Mouse (Mus musculus) left cerebral cortex, postnatal 4 days (tissue): ENCODE measurements around the gene Supt20. TPM values are rescaled to one million over a fixed set of nuclear protein-coding genes. Genes with fewer than 3 reads are reported as not detected.
A peak's percentile ranks its signal among the peaks of the same experiment; 100 is the strongest.
"Not testable (repeated sequence)": the region's sequence is repeated elsewhere in the genome, so short reads cannot be mapped to it uniquely, and the experiment has no call there.

Experiments used
- DNase-seq: peaks from one replicate; pipeline ENCODE4 v3.0.0-alpha.2; 2022
- intact Hi-C: fragments of 180-260 bp; cut with DNase I; formaldehyde crosslinking; loops from one replicate; pipeline ENCODE4 v1.15.1; 2025
- total RNA-seq, 2 experiments: library from RNA; stranded (reverse); gene quantifications; 2 replicates each; pipeline ENCODE4 v1.2.3; 2021

The Supt20 gene
- total RNA-seq, 2 experiments from 2014 or later, result 72.3 to 75.3 TPM

DNA sequence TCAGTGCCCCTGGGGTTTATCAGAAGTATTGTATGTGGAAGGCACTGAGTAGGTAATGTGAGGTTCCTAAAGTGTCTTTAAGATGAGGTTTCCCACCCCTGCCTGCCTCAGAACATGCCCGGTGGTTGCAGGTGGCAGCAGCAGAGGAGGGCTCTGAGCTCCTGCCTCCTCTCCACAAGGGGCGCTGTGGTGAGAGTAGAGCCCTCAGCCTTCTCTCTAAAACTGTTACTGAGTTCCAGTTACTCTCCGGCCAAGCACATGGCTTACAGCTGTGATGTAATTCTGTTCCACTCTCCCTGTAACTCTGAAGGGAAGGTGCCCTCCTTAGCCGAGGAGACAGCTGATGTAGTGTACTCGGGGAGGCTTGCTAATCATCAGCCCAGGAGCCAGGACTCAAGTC lies 53.2 kb downstream of the Supt20 start:
- intact Hi-C loops, result no loop called here
- peak; percentile 23 for DNase-seq

DNA sequence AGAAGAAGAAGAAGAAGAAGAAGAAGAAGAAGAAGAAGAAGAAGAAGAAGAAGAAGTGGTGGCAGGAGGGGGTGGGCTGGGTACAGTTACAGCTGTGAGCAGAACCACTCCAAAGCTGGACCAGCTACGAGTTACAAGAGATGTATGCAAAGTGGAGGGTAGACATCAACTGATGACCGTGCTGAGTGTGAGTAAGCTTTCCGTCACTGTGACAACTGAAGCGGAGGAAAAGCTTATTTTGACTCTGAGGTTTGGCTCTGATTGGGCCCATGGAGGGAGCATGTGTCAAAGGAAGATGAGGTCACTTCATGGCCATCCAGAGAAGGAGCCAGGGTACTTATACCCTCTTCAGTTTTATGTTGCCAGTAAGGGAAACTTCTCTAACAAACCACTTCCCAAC lies 60.8 kb downstream of the Supt20 start:
- no peak for DNase-seq
- intact Hi-C loops, result no loop called here

DNA sequence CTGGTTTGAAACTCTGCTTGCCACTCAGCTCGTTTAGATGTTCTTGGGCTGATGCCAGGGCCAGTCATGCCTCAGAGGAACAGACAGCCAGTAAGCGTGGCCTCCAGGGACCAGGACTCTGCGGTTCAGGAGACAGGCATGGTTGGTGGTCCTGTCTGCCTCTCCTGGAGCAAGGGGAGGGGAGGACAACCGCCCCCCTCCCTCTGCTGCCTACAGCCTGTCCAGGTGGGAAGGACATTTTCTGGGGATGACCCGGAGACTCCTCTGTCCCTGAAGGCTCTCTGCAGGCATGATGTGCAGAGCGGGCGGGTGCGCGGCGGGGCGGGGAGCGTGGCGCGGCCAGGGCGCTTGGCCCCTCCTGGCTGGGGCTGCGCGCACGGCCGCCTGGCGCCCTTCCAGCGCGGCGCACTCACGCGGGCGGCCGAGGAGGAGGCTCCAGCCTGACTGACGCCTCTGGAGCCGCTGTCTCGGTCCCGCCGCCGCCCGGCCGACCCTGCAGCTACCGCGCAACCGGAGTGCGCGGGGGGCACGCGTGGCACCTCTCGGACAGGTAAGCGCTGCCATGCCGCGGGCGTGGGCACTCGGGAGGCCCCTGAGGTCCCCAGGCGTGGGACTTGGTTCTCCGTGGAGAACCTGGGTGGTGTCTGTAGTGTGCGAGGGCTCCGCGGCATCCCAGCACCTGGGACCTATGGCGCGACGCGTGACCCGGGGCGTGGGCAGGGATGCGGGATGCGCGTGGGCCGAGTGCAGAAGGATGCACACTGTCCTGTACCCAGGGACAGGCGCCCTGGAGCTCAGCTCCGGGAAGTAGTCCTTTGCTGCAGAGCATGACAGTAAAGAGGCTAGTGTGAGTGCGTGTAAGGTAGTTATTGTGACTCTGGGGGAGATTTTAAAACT lies 62.8 kb downstream of the Supt20 start, which contains the start of gene Smad9:
Smad9 (plus strand) TSS at position 438 of the 897 bp plus-strand sequence.
- intact Hi-C loops, result no loop called here
- DNase-seq, result peak; percentile 57

DNA sequence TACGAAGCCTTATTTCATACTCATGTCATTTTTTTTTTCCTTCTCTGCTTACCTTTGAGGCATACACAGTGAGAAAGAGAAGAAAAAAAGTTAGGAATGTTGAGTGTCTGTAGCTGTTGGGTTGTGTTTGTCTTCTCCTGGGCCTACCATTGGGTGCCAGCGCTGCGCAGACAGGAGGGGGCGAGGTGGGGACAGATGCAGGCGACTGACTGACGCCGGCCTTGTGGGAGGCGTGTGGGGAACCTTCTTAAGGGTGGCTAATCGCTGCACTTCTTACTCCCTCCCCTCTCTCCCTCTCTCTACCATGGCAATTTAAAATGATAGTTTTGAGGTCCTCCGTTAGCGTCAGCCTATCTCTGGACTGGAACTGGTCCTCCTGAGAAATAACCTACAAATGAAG lies 63.5 kb downstream of the Supt20 start:
- intact Hi-C loops, result no loop called here
- DNase-seq, result no peak

DNA sequence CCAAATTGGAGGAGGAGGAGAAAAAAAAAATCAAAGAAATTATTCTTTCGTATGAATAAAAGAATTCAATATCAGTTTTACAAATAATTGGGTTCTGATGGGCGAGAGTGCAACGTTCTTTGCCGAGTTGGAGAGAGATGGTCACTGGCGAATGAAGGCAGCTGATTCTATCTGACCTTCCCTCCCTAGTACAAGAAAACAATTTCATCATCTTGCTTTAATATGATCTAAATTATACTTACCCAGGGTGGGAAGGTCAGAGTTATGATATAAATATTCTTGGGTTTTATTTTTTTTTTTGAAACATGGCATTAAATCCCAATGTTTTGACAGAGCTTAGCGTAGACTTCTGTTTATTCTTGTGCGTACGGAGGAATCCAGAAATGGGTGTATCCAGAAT lies 64.8 kb downstream of the Supt20 start:
- no peak for DNase-seq
- intact Hi-C loops, result no loop called here

DNA sequence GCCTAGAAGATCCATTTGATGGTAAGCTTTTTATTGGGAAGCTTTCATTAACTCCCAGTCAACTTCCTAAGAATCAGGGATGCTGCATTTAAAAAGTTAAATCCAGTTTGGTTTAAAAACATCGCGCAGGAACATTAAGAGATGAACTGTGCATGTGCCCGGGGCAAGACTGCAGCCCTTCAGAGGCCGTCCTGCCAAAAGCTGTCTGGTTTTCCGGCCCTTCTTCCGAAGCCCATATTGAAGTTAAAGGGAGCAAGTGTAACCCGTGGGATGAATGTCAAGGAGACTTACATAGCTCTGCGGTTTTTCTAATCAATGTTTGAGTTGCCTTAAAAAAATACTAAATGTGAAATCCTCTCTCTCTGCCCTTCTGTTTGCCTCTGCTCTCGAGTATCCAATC lies 66.6 kb downstream of the Supt20 start:
- intact Hi-C loops, result no loop called here
- DNase-seq, result no peak

- intact Hi-C loops, result no loop called here
- no peak for DNase-seq
Measured at GRCm38 (mm10) chr3:54760321-54761115, 67.9 kb downstream of the Supt20 start.

DNA sequence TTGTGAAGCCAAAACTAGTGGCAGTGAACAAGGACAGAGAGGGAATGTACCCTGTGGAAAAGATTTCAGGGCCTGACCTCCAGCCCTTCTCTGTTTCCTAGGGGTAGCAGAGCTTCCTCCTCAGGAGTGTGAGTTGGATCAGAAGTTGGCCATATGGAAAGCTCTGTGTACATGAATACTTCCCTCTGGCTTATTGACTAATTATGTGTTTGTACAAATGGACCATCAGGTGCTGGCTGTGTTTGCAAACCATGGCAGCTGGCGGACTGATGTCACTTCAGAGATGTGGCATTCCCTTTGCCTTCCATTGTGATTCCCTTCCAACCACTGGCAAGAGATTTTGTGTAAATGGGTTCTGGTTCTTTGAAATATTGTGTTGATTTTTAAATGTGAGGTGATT lies 68.7 kb downstream of the Supt20 start:
- no peak for DNase-seq
- intact Hi-C loops, result no loop called here

- DNase-seq, result peak; percentile 63
- intact Hi-C loops, result no loop called here
Measured at GRCm38 (mm10) chr3:54764418-54764817, 71.8 kb downstream of the Supt20 start.

DNA sequence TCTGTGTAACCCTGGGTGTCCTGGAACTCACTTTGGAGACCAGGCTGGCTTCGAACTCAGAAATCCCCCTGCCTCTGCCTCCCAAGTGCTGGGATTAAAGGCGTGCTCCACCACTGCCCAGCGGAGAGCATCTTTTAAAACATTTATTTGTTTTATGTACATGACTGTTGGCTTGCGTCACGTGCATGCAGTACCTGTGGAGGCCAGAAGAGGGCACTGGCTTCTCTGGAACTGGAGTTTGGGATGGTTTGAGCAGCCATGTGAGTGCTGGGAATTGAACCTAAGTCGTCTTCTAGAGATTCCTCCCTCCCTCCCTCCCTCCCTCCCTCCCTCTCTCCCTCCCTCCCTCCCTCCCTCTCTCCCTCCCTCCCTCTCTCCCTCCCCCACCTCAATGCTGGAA lies 72.9 kb downstream of the Supt20 start:
- intact Hi-C loops, DNase-seq: not testable (repeated sequence)

DNA sequence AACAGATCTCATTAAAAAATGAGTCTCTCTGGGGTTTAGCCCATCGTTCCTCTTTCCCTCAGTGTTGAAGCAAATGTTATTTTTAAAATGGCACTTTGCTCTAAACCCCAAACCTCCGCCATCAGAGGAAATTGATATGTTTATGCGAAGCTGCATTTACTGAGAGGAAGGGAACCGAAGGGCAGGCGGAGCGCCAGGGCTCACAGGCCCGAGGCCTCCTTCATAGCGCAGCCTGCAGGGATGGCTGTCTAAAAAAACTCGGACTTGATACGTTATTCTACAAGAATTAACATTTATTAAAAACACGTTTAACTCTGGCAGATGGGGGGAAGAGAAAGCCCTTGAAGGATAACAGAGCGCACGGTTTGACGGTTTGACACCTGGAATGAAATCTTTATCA lies 73.4 kb downstream of the Supt20 start:
- DNase-seq, result no peak
- intact Hi-C loops, result no loop called here

GRCm38 (mm10) chr3:54766811-54767210 lies 74.2 kb downstream of the Supt20 start:
- intact Hi-C loops, result no loop called here
- no peak for DNase-seq

GRCm38 (mm10) chr3:54768592-54768991 lies 76.0 kb downstream of the Supt20 start:
- no peak for DNase-seq
- intact Hi-C loops, result no loop called here

DNA sequence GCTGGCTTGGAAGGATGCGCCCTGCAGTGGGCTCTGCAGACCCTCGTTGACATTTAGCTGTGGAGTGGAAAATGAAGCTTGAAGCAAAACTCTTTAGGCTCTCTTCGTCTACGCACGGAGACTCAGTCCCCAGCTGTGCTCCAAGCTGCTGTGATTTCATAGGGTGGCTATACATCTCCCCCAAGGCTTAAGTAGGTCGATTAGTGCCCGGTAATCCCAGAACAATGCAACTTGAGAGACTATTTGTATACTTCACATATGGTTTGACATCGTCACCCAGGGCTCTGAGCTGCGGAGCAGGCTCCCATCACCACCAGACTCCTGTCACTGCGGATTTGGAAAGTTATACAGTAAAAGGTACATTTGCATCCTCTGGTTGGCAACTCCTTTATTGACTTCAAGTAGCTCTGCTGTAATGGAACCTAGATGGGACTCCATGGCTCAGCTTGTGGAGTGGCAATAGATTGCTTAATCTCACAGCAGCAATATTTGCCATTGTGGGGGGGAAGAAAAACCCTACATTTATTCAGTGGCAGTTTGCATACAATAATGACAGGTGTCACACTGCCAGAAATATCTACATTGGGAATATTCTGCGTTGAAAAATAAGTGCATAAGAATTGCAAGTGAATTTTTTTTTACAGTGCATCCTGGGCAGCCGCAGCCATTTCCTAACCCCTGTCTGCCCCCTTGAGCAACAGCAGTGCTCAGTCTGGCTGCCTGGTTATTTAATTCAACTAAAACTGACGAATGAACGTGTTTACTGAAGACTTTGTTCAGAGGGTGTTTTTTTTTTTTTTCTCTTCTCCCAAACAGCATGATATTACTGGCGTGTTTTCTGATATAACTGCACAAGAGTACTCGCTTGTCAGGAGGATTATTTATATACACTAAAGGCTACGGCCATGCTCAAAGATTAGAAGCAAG lies 77.0 kb downstream of the Supt20 start:
- DNase-seq, result no peak
- intact Hi-C loops, result no loop called here

GRCm38 (mm10) chr3:54773613-54774012 lies 81.0 kb downstream of the Supt20 start:
- DNase-seq, result no peak
- intact Hi-C loops, result no loop called here

DNA sequence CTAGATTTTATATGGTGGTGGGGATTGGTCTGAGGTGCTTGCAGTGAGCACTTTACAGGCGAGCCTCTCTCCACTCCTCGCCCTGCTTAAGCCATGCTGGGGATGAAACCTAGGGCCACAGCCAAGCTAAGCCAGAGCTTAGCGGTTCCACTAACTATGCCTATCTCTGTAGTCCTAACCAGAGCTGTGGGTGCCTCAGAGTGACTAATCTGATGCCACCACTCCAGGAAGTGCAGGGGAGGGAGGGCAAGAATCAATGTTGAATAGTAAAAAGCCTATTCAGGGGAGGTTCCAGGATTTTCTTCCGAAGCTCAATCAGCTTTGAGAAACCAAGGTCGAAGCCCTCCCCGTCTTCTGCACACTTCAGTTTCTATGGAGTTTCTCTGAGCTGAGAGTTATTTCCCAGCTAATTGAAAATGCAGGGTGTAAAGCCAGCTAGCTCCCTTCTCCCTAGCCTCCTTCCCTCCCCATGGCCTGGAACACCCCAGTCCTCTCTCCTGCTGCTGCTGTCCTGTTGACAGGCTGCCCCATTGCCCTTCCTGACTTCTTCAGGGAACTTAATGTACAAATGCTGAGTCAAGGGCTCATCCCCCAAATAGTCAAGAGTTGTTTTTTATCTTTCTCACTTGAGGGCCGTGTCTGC lies 83.5 kb downstream of the Supt20 start:
- no peak for DNase-seq
- intact Hi-C loops, result no loop called here
